Mouse (Mus musculus) hindbrain, embryonic 16.5 days (tissue): ENCODE measurements at regions not wholly inside any gene's neighbourhood (a gene's known extent, or its start where the extent isn't known, plus 50 kb on each side); places are given as distances from the start of the nearest gene placed in this dataset.

Experiments
- ATAC-seq: fragments of 200-750 bp; cut with Nextera tagmentation; 2 replicates; pipeline ENCODE4 v1.8.0; 2017; ENCODE audit warnings: moderate TSS enrichment, moderate library complexity
- H3K27ac ChIP-seq: fragments of 300-500 bp; sonication (generic); 2 replicates; pipeline ENCODE4 v1.5.1; 2014; ENCODE audit warnings: low read depth, mild to moderate bottlenecking, control low read depth, low read length, moderate library complexity
- H3K27me3 ChIP-seq: fragments of 300-500 bp; sonication (generic); replicated peaks from 2 replicates; pipeline ENCODE4 v1.6.1; 2014; ENCODE audit warnings: low read length; ENCODE audit not compliant: control insufficient read depth, insufficient read depth
- H3K36me3 ChIP-seq: fragments of 300-500 bp; sonication (generic); 2 replicates; pipeline ENCODE4 v1.6.1; 2014; ENCODE audit warnings: mild to moderate bottlenecking, low read length, moderate library complexity, mixed read lengths; ENCODE audit not compliant: control insufficient read depth, insufficient read depth
- H3K4me1 ChIP-seq: fragments of 300-500 bp; sonication (generic); 2 replicates; pipeline ENCODE4 v1.6.1; 2014; ENCODE audit warnings: low read depth, low read length; ENCODE audit not compliant: control insufficient read depth, insufficient read depth
- H3K4me2 ChIP-seq: fragments of 300-500 bp; sonication (generic); 2 replicates; pipeline ENCODE4 v1.6.1; 2014; ENCODE audit warnings: mild to moderate bottlenecking, low read length, control low read depth, moderate library complexity
- H3K4me3 ChIP-seq: fragments of 300-500 bp; sonication (generic); 2 replicates; pipeline ENCODE4 v1.5.1; 2014; ENCODE audit warnings: mild to moderate bottlenecking, low read length, control low read depth, moderate library complexity
- H3K9ac ChIP-seq: fragments of 300-500 bp; sonication (generic); 2 replicates; pipeline ENCODE4 v1.6.1; 2014; ENCODE audit warnings: low read depth, mild to moderate bottlenecking, control low read depth, low read length, moderate library complexity
- H3K9me3 ChIP-seq: fragments of 300-500 bp; sonication (generic); 2 replicates; pipeline ENCODE4 v1.6.1; 2014; ENCODE audit warnings: mild to moderate bottlenecking, low read length, moderate library complexity; ENCODE audit not compliant: control insufficient read depth
- WGBS: fragments of 180-500 bp; shearing (Covaris S2); extraction: QIAGEN DNeasy Blood & Tissue Kit; methylation state at CpG from one replicate; pipeline ENCODE4 v1.1.7; 2014; 5-methylcytosine and 5-hydroxymethylcytosine counted together

- no peak for ATAC-seq
These were observed 243.9 kb downstream of the Tcf7l2 start for GRCm38 (mm10) chr19:55985518-55985917.

GRCm38 (mm10) chr19:55991791-55992726, 250.4 kb downstream of the Tcf7l2 start:
- ATAC-seq: no peak
- WGBS: 48% methylated on average over 21 of the region's 21 CpGs
- no peaks in the 10 kb centered on the region for H3K4me1 ChIP-seq
- no peak overlapping the region for H3K4me3 ChIP-seq
- no peak overlapping the region for H3K27ac ChIP-seq
- H3K9me3 ChIP-seq: no peaks in the 10 kb centered on the region
- H3K36me3 ChIP-seq: no peaks in the 10 kb centered on the region
- H3K27me3 ChIP-seq: no peaks in the 10 kb centered on the region
- no peak overlapping the region for H3K9ac ChIP-seq
- H3K4me2 ChIP-seq: no peak overlapping the region

More at GRCm38 (mm10) chr19:55985518-55985917, 243.9 kb downstream of the Tcf7l2 start:
- Histone ChIP-seq H3K36me3 (no peaks in the 10 kb centered on the region), H3K4me3 (no peak overlapping the region), H3K4me1 (no peaks in the 10 kb centered on the region), H3K9ac (no peak overlapping the region), H3K9me3 (no peaks in the 10 kb centered on the region), H3K4me2 (no peak overlapping the region), H3K27me3 (no peaks in the 10 kb centered on the region), H3K27ac (no peak overlapping the region)
- WGBS: 61% methylated on average over 4 of the region's 4 CpGs

GRCm38 (mm10) chr19:55992727-55993066, 251.1 kb downstream of the Tcf7l2 start:
- H3K9me3 ChIP-seq: no peaks in the 10 kb centered on the region
- no peak overlapping the region for H3K9ac ChIP-seq
- no peak overlapping the region for H3K4me2 ChIP-seq
- no peak overlapping the region for H3K27ac ChIP-seq
- no peaks in the 10 kb centered on the region for H3K27me3 ChIP-seq
- no peak for ATAC-seq
- H3K36me3 ChIP-seq: no peaks in the 10 kb centered on the region
- 78% methylated on average over 5 of the region's 5 CpGs for WGBS
- H3K4me1 ChIP-seq: no peaks in the 10 kb centered on the region
- H3K4me3 ChIP-seq: no peak overlapping the region

- H3K4me1 ChIP-seq: no peaks in the 10 kb centered on the region
- H3K27me3 ChIP-seq: no peaks in the 10 kb centered on the region
- 80% methylated on average over 2 of the region's 2 CpGs for WGBS
- no peaks in the 10 kb centered on the region for H3K9me3 ChIP-seq
- H3K9ac ChIP-seq: no peak overlapping the region
- no peaks in the 10 kb centered on the region for H3K36me3 ChIP-seq
- H3K4me3 ChIP-seq: no peak overlapping the region
- H3K27ac ChIP-seq: no peak overlapping the region
- no peak overlapping the region for H3K4me2 ChIP-seq
- no peak for ATAC-seq
These were observed 254.1 kb downstream of the Tcf7l2 start for GRCm38 (mm10) chr19:55995721-55996120.

GRCm38 (mm10) chr19:55998454-55999180, 257.0 kb downstream of the Tcf7l2 start:
- Histone ChIP-seq H3K4me2 (no peak overlapping the region), H3K27me3 (no peaks in the 10 kb centered on the region), H3K4me3 (no peak overlapping the region), H3K27ac (no peak overlapping the region), H3K36me3 (no peaks in the 10 kb centered on the region), H3K9ac (no peak overlapping the region), H3K4me1 (no peaks in the 10 kb centered on the region), H3K9me3 (no peaks in the 10 kb centered on the region)
- no peak for ATAC-seq
- 64% methylated on average over 15 of the region's 15 CpGs for WGBS

GRCm38 (mm10) chr19:55999409-55999808, 257.8 kb downstream of the Tcf7l2 start:
- H3K4me2 ChIP-seq: no peak overlapping the region
- no peaks in the 10 kb centered on the region for H3K9me3 ChIP-seq
- ATAC-seq: no peak
- no peaks in the 10 kb centered on the region for H3K36me3 ChIP-seq
- WGBS: 72% methylated on average over 3 of the region's 3 CpGs
- H3K4me1 ChIP-seq: no peaks in the 10 kb centered on the region
- no peak overlapping the region for H3K27ac ChIP-seq
- H3K4me3 ChIP-seq: no peak overlapping the region
- H3K27me3 ChIP-seq: no peaks in the 10 kb centered on the region
- no peak overlapping the region for H3K9ac ChIP-seq

- H3K27ac ChIP-seq: no peak overlapping the region
These were observed 259.8 kb downstream of the Tcf7l2 start for GRCm38 (mm10) chr19:56001428-56001827.

GRCm38 (mm10) chr19:56005886-56006285, 264.3 kb downstream of the Tcf7l2 start:
- H3K36me3 ChIP-seq: no peaks in the 10 kb centered on the region
- H3K9ac ChIP-seq: no peak overlapping the region
- H3K4me1 ChIP-seq: peaks cover 5% of the 10 kb centered on the region; the same call in 1 of the 2 replicates
- no peak overlapping the region for H3K4me3 ChIP-seq
- H3K27ac ChIP-seq: no peak overlapping the region
- WGBS: 39% methylated on average over 6 of the region's 6 CpGs
- H3K9me3 ChIP-seq: no peaks in the 10 kb centered on the region
- no peaks in the 10 kb centered on the region for H3K27me3 ChIP-seq
- peak; percentile 84; the same call in 1 of the 2 replicates for ATAC-seq
- H3K4me2 ChIP-seq: no peak overlapping the region

More at GRCm38 (mm10) chr19:56001428-56001827, 259.8 kb downstream of the Tcf7l2 start:
- Histone ChIP-seq H3K4me1 (peaks cover 4% of the 10 kb centered on the region; the same call in 1 of the 2 replicates), H3K36me3 (no peaks in the 10 kb centered on the region), H3K4me3 (no peak overlapping the region), H3K4me2 (no peak overlapping the region), H3K9ac (no peak overlapping the region), H3K27me3 (no peaks in the 10 kb centered on the region), H3K9me3 (no peaks in the 10 kb centered on the region)
- ATAC-seq: no peak
- WGBS: 95% methylated on average over 3 of the region's 3 CpGs

GRCm38 (mm10) chr19:56007433-56007832, 265.8 kb downstream of the Tcf7l2 start:
- Histone ChIP-seq H3K9me3 (no peaks in the 10 kb centered on the region), H3K4me1 (peaks cover 5% of the 10 kb centered on the region; the same call in 1 of the 2 replicates), H3K9ac (no peak overlapping the region), H3K4me3 (no peak overlapping the region), H3K27me3 (no peaks in the 10 kb centered on the region), H3K36me3 (no peaks in the 10 kb centered on the region), H3K27ac (no peak overlapping the region), H3K4me2 (no peak overlapping the region)
- no peak for ATAC-seq
- WGBS: 94% methylated on average over 5 of the region's 5 CpGs
